Mouse (Mus musculus) intestine, embryonic 14.5 days (tissue): Measurements from ENCODE around the gene Pex19. TPM values are rescaled to one million over a fixed set of nuclear protein-coding genes. Genes with fewer than 3 reads are reported as not detected.
A peak's percentile ranks its signal among the peaks of the same experiment; 100 is the strongest.

ENCODE experiments used
- ATAC-seq: fragments of 200-750 bp; cut with Nextera tagmentation; replicated peaks from 2 replicates; pipeline ENCODE4 v1.8.0; 2017; ENCODE audit warnings: low read depth, moderate number of reproducible peaks, moderate TSS enrichment, moderate library complexity; ENCODE audit not compliant: low FRiP score, low TSS enrichment
- DNase-seq: peaks from one replicate; pipeline ENCODE4 v3.0.0-alpha.2; 2018; ENCODE audit warnings: low spot score
- H3K27ac ChIP-seq: fragments of 300-500 bp; sonication (generic); 2 replicates; pipeline ENCODE4 v1.5.1; 2014; ENCODE audit warnings: low read depth, mild to moderate bottlenecking, control low read depth
- H3K27me3 ChIP-seq: fragments of 300-500 bp; sonication (generic); replicated peaks from 2 replicates; pipeline ENCODE4 v1.6.1; 2014; ENCODE audit warnings: low read length, control low read depth; ENCODE audit not compliant: control insufficient read depth, insufficient read depth
- H3K36me3 ChIP-seq: fragments of 300-500 bp; sonication (generic); 2 replicates; pipeline ENCODE4 v1.6.1; 2014; ENCODE audit warnings: low read length, control low read depth; ENCODE audit not compliant: control insufficient read depth, insufficient read depth
- H3K4me1 ChIP-seq: fragments of 300-500 bp; sonication (generic); replicated peaks from 2 replicates; pipeline ENCODE4 v1.6.1; 2014; ENCODE audit warnings: low read length, control low read depth, mixed read lengths; ENCODE audit not compliant: control insufficient read depth, insufficient read depth
- H3K4me2 ChIP-seq: fragments of 300-500 bp; sonication (generic); 2 replicates; pipeline ENCODE4 v1.6.1; 2014; ENCODE audit warnings: low read length
- H3K4me3 ChIP-seq: fragments of 300-500 bp; sonication (generic); 2 replicates; pipeline ENCODE4 v1.5.1; 2014; ENCODE audit warnings: low read depth, low read length, control low read depth, mixed read lengths
- H3K9ac ChIP-seq: fragments of 300-500 bp; sonication (generic); 2 replicates; pipeline ENCODE4 v1.6.1; 2014; ENCODE audit warnings: mild to moderate bottlenecking, low read length
- H3K9me3 ChIP-seq: fragments of 300-500 bp; sonication (generic); 2 replicates; pipeline ENCODE4 v1.6.1; 2016; ENCODE audit warnings: low read length, control low read depth; ENCODE audit not compliant: control insufficient read depth
- WGBS: fragments of 180-500 bp; shearing (Covaris S2); extraction: QIAGEN DNeasy Blood & Tissue Kit; methylation state at CpG from one replicate; pipeline ENCODE4 v1.1.7; 2014; 5-methylcytosine and 5-hydroxymethylcytosine counted together
- polyA plus RNA-seq: library from polyadenylated mRNA; unstranded; fragments of >200 nt; fragmentation: Nextera tagmentation; extraction: Ambion mirVana; gene quantifications from 2 replicates; pipeline ENCODE4 v1.2.1, GENCODE M21; 2014

The Pex19 gene
- polyA plus RNA-seq, 1 experiment from 2014 or later = 140 TPM

- DNase-seq (no peak), ATAC-seq (no peak)
- H3K9ac ChIP-seq = no peak overlapping the region
- 82% methylated on average over 4 of the region's 4 CpGs for WGBS
- no peak overlapping the region for H3K27ac ChIP-seq
- H3K36me3 ChIP-seq = peaks cover 96% of the 10 kb centered on the region
- H3K4me1 ChIP-seq = no peaks in the 10 kb centered on the region
- no peak overlapping the region for H3K4me3 ChIP-seq
- no peak overlapping the region for H3K4me2 ChIP-seq
- no peaks in the 10 kb centered on the region for H3K27me3 ChIP-seq
- no peaks in the 10 kb centered on the region for H3K9me3 ChIP-seq
These were observed 22.9 kb upstream of the Pex19 start for GRCm38 (mm10) chr1:172103619-172104018.

DNA sequence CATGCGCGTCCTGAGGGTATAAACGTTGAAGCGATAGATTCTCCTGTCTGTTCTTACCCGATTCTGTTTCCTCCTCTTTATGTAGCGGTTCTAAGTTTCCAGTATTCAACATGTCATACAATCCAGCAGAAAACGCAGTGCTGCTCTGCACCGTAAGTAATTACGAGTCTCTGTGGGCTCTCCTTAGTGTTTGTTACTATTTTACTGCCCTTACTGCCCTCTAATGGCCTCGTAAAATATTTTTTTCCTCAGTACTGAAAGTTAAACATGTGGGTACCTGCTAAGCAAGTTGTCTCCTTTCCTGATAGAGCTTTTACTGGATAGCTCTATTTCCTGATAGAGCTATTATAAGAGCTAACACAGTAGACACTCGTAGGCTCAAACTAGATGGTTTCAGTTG is 21.5 kb upstream of the Pex19 start:
- H3K4me1 ChIP-seq = no peaks in the 10 kb centered on the region
- H3K27ac ChIP-seq = no peak overlapping the region
- ATAC-seq (no peak), DNase-seq (no peak)
- no peak overlapping the region for H3K4me3 ChIP-seq
- H3K9me3 ChIP-seq = no peaks in the 10 kb centered on the region
- H3K27me3 ChIP-seq = no peaks in the 10 kb centered on the region
- H3K4me2 ChIP-seq = no peak overlapping the region
- WGBS = 67% methylated on average over 11 of the region's 11 CpGs
- H3K36me3 ChIP-seq = peaks cover 98% of the 10 kb centered on the region
- H3K9ac ChIP-seq = no peak overlapping the region

DNA sequence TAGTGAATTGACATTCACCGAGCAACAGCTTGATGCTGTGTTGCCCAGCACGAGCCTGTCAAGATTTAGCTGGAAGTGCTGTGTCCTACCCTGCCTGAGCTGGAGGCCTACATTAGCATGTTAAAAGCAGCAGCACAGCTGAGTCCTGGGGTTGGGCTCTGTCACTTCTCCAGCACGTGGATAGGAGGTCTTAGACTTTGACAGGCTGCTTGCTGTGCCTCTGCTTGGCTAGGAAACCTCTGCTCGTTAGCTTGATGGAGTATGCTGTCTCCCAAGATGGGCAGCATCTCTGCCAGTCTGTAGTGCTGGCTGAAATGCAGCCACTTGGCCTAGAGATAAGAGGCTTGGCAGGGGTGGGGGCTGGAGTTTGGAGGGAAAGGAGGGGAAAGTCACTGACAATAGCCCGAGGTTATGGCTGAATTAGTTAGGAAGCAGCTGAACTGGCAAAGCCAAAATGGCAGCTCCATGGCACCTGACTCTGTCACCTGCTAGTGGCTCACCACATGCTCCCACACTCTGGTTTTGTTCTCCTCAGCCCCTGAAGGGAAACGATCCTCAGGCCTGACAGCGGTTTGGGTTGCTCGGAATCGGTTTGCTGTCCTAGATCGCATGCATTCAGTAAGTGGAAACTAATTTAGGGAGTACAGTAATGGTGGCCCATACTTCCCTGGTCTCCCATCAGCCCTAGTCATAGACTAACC is 18.6 kb upstream of the Pex19 start:
- no peaks in the 10 kb centered on the region for H3K27me3 ChIP-seq
- H3K4me1 ChIP-seq = no peaks in the 10 kb centered on the region
- WGBS = 85% methylated on average over 10 of the region's 10 CpGs
- H3K4me2 ChIP-seq = no peak overlapping the region
- H3K9me3 ChIP-seq = no peaks in the 10 kb centered on the region
- H3K4me3 ChIP-seq = no peak overlapping the region
- DNase-seq (no peak), ATAC-seq (no peak)
- H3K9ac ChIP-seq = no peak overlapping the region
- no peak overlapping the region for H3K27ac ChIP-seq
- H3K36me3 ChIP-seq = peaks cover 100% of the 10 kb centered on the region

GRCm38 (mm10) chr1:172116948-172117347 is 9.6 kb upstream of the Pex19 start:
- no peak for ATAC-seq
- Histone ChIP-seq H3K27ac (no peak overlapping the region), H3K27me3 (no peaks in the 10 kb centered on the region), H3K36me3 (peaks cover 100% of the 10 kb centered on the region), H3K9me3 (no peaks in the 10 kb centered on the region), H3K4me3 (no peak overlapping the region), H3K9ac (no peak overlapping the region), H3K4me1 (no peaks in the 10 kb centered on the region), H3K4me2 (no peak overlapping the region)
- DNase-seq = no peak
- 89% methylated on average over 5 of the region's 5 CpGs for WGBS

- H3K27ac ChIP-seq = no peak overlapping the region
- H3K4me3 ChIP-seq = no peak overlapping the region
- no peaks in the 10 kb centered on the region for H3K4me1 ChIP-seq
- 76% methylated on average over 6 of the region's 6 CpGs for WGBS
- H3K9ac ChIP-seq = no peak overlapping the region
- H3K36me3 ChIP-seq = peaks cover 97% of the 10 kb centered on the region
- ATAC-seq (no peak), DNase-seq (no peak)
- H3K4me2 ChIP-seq = no peak overlapping the region
- no peaks in the 10 kb centered on the region for H3K27me3 ChIP-seq
- H3K9me3 ChIP-seq = no peaks in the 10 kb centered on the region
These were observed 7.5 kb upstream of the Pex19 start for GRCm38 (mm10) chr1:172119100-172119499.

DNA sequence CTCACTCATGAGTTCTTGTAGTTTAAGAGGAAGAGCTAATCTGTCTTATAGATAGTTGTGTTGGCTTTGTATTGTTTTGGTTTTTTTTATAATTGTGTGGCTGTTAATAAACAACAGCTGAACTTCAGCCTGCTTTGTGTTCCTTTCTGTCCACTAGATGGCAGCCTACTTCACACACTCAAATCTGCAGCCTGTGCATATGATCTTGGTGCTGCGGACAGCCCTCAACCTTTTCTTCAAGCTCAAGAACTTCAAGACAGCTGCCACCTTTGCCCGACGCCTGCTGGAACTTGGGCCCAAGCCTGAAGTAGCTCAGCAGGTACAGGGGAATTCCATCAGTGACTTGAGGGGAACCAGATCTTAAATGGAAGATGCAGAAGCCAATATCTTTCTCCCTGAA is 6.8 kb upstream of the Pex19 start:
- Histone ChIP-seq H3K4me2 (no peak overlapping the region), H3K36me3 (peaks cover 91% of the 10 kb centered on the region), H3K9me3 (no peaks in the 10 kb centered on the region), H3K4me1 (no peaks in the 10 kb centered on the region), H3K27ac (no peak overlapping the region), H3K4me3 (no peak overlapping the region), H3K9ac (no peak overlapping the region), H3K27me3 (no peaks in the 10 kb centered on the region)
- no peak for DNase-seq
- ATAC-seq = 0 out of 2 replicates have a peak, but pooled peaks have one; percentile 50
- 53% methylated on average over 3 of the region's 3 CpGs for WGBS

DNA sequence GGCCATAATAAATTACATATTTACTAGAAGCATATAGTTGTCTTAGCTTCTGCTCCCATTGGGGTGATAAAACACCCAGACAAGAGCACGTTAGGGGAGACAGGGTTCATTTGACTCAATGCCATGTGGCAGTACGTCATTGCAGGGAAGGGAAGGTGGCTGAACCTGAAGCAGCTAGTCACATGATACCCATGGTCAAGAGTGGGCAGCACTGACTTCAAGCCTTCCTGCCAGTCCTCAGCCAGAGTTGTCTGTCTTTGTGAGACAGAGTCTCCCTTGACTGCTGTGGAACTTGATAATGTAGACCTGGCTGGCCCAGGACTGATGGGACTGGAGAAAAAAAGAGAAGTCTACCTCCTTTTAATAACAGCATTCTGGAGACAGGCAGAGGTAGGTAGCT is 3.9 kb upstream of the Pex19 start:
- Histone ChIP-seq H3K9me3 (no peaks in the 10 kb centered on the region), H3K36me3 (peaks cover 61% of the 10 kb centered on the region), H3K4me3 (no peak overlapping the region), H3K9ac (no peak overlapping the region), H3K27me3 (no peaks in the 10 kb centered on the region), H3K4me2 (no peak overlapping the region), H3K4me1 (peaks cover 4% of the 10 kb centered on the region), H3K27ac (no peak overlapping the region)
- DNase-seq = no peak
- 93% methylated on average over 2 of the region's 2 CpGs for WGBS
- no peak for ATAC-seq

GRCm38 (mm10) chr1:172124572-172124971 is 2.0 kb upstream of the Pex19 start:
- peaks cover 6% of the 10 kb centered on the region for H3K4me1 ChIP-seq
- ATAC-seq (no peak), DNase-seq (no peak)
- WGBS = 79% methylated on average over 6 of the region's 6 CpGs
- H3K4me2 ChIP-seq = no peak overlapping the region
- H3K9me3 ChIP-seq = no peaks in the 10 kb centered on the region
- H3K27me3 ChIP-seq = no peaks in the 10 kb centered on the region
- H3K4me3 ChIP-seq = no peak overlapping the region
- H3K9ac ChIP-seq = no peak overlapping the region
- H3K36me3 ChIP-seq = peaks cover 55% of the 10 kb centered on the region
- H3K27ac ChIP-seq = no peak overlapping the region

DNA sequence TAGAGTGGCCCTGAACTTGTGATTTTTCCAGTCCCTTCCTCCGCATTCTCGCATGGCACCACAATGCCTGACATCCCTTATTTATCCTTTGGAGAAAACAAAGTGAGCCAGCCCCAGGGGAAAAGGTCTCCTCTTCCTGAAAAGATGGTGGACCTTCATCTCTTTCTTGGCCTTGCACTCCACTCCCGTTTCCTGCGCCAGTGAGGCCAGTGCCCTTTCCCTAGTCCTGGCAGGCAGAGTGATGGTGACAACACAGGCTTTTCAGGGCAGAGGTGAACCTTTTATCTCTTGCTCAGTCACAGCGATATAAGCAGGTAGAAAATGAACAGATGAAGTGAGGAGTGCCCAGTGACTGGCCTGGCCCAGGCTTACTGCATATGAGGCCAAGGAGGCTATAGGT is 932 bp downstream of the Pex19 start:
- ATAC-seq (no peak), DNase-seq (no peak)
- Histone ChIP-seq H3K4me3 (peak overlapping the region; percentile 96), H3K4me2 (peak overlapping the region; percentile 87), H3K27ac (no peak overlapping the region), H3K27me3 (no peaks in the 10 kb centered on the region), H3K36me3 (peaks cover 54% of the 10 kb centered on the region), H3K4me1 (peaks cover 6% of the 10 kb centered on the region), H3K9ac (peak overlapping the region; percentile 88), H3K9me3 (no peaks in the 10 kb centered on the region)
- 31% methylated on average over 5 of the region's 5 CpGs for WGBS
